8 mouse cellular contexts compared by ENCODE assay signal in the genomic region with DNA sequence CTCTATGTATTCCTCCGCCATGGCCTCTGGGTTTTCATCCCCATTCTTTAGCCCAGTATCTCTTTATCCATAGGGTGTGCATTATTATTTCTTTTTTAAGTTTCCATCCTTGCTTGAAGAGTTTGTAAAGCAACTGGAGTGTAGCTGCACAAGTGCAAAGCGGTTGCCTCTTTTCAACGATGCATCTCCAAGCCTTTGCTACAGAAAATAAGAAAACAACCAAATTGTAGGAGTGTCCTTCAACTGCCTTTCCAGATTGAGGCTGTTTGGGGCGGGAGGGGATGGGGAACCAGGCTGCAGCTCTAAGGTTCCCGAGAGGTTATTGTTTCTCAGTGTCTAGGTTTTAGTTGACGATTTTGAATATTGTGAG. TPM values are rescaled to one million over a fixed set of nuclear protein-coding genes. Genes with fewer than 3 reads are reported as not detected.
DNase-seq lines count a peak whose midpoint lies in the region; ATAC-seq lines count a peak whose summit lies in the region.

No protein-coding gene starts in this region.

- 0 out of 2 replicates have a peak, but pooled peaks cover 3% of the 10 kb centered on the region for H3K4me1 ChIP-seq in limb, embryonic 15.5 days
- H3K4me1 ChIP-seq in stomach, embryonic 16.5 days (ENCODE audit: control insufficient read depth, insufficient read depth, low read length) = no peaks in the 10 kb centered on the region

- WGBS in limb, embryonic 15.5 days = 13% methylated on average over 6 of the region's 6 CpGs
- 11% methylated on average over 6 of the region's 6 CpGs for WGBS in stomach, embryonic 16.5 days

- H3K27ac ChIP-seq in limb, embryonic 15.5 days = peak overlapping the region; percentile 86; the same call in 1 of the 2 replicates
- H3K27ac ChIP-seq in stomach, embryonic 16.5 days (ENCODE audit: low read length) = peak overlapping the region; percentile 87; the same call in 1 of the 2 replicates

- no peaks in the 10 kb centered on the region for H3K36me3 ChIP-seq in limb, embryonic 15.5 days
- no peaks in the 10 kb centered on the region for H3K36me3 ChIP-seq in stomach, embryonic 16.5 days (ENCODE audit: control insufficient read depth, insufficient read depth, low read length)

- H3K4me2 ChIP-seq in limb, embryonic 15.5 days = peak overlapping the region; percentile 44
- H3K4me2 ChIP-seq in stomach, embryonic 16.5 days (ENCODE audit: low read depth, low read length) = peak overlapping the region; percentile 66

- H3K4me3 ChIP-seq in limb, embryonic 15.5 days = peak overlapping the region; percentile 59
- H3K4me3 ChIP-seq in stomach, embryonic 16.5 days (replicated peaks; ENCODE audit: low read length) = peak overlapping the region; percentile 54

- peaks cover 10% of the 10 kb centered on the region for H3K27me3 ChIP-seq in limb, embryonic 15.5 days
- H3K27me3 ChIP-seq in stomach, embryonic 16.5 days (ENCODE audit: control insufficient read depth, insufficient read depth, low read length) = no peaks in the 10 kb centered on the region; the same call in 1 of the 2 replicates

- DNase-seq in CD4-positive, CD25-positive, alpha-beta regulatory T cell, adult 2 months (ENCODE audit: low read depth, low spot score) = peak; percentile 6
- DNase-seq in spleen, adult 12 weeks (ENCODE audit: low spot score) = peak; percentile 2
- DNase-seq in spleen, postnatal 10 days (ENCODE audit: low spot score in 2 of 2) = no peak
- DNase-seq in frontal cortex, postnatal 25 days (ENCODE audit: low spot score in 2 of 2) = no peak

- no peak for ATAC-seq in CD4-positive, CD25-positive, alpha-beta regulatory T cell, adult 4 months
- ATAC-seq in limb, embryonic 15.5 days (ENCODE audit: insufficient number of reproducible peaks, low FRiP score, low TSS enrichment, low read depth) = no peak
- no peak for ATAC-seq in stomach, embryonic 16.5 days (ENCODE audit: insufficient read depth, low FRiP score)
- ATAC-seq in erythroid progenitor cell, adult 5-6 weeks (replicated peaks; ENCODE audit: low FRiP score, poor library complexity, severe bottlenecking) = no peak

- no peak overlapping the region for H3K9ac ChIP-seq in limb, embryonic 15.5 days
- H3K9ac ChIP-seq in stomach, embryonic 16.5 days (ENCODE audit: low read length) = peak overlapping the region; percentile 84

- no peaks in the 10 kb centered on the region for H3K9me3 ChIP-seq in limb, embryonic 15.5 days
- H3K9me3 ChIP-seq in stomach, embryonic 16.5 days (replicated peaks; ENCODE audit: control insufficient read depth, low read length) = no peaks in the 10 kb centered on the region

RNA-seq across cellular contexts. Expression of gene Ogt, which starts 1.3 kb away (rescaled TPM):
- polyA plus RNA-seq in CD4-positive, CD25-positive, alpha-beta regulatory T cell, adult 4 months (2017; shearing (Covaris generic)) = 100 to 1,000 TPM; 178 to 203 TPM
- 143 and 144 TPM in 2 replicates for polyA plus RNA-seq in limb, embryonic 15.5 days (2015; fragmentation: Nextera tagmentation; extraction: Ambion mirVana)
- 144 and 149 TPM in 2 replicates for polyA plus RNA-seq in stomach, embryonic 16.5 days (2015; fragmentation: Nextera tagmentation; extraction: Ambion mirVana)
- 202 and 228 TPM in 2 replicates for total RNA-seq in erythroid progenitor cell, adult 5-6 weeks (2015; ENCODE audit: low replicate concordance)
- total RNA-seq in erythroid progenitor cell, adult 5-6 weeks (2017; ENCODE audit: low replicate concordance) = 128 and 130 TPM in 2 replicates

Comparison
In these comparisons a context has a peak if more than half of its experiments do, and no peak if none do; other contexts are left out.
1. DNase-seq: peak in CD4-positive, CD25-positive, alpha-beta regulatory T cell, adult 2 months (single experiment) and spleen, adult 12 weeks (single experiment); none in spleen, postnatal 10 days (0 of 2) and frontal cortex, postnatal 25 days (0 of 2).